9 mouse cellular contexts compared by ENCODE assay signal in the genomic region with DNA sequence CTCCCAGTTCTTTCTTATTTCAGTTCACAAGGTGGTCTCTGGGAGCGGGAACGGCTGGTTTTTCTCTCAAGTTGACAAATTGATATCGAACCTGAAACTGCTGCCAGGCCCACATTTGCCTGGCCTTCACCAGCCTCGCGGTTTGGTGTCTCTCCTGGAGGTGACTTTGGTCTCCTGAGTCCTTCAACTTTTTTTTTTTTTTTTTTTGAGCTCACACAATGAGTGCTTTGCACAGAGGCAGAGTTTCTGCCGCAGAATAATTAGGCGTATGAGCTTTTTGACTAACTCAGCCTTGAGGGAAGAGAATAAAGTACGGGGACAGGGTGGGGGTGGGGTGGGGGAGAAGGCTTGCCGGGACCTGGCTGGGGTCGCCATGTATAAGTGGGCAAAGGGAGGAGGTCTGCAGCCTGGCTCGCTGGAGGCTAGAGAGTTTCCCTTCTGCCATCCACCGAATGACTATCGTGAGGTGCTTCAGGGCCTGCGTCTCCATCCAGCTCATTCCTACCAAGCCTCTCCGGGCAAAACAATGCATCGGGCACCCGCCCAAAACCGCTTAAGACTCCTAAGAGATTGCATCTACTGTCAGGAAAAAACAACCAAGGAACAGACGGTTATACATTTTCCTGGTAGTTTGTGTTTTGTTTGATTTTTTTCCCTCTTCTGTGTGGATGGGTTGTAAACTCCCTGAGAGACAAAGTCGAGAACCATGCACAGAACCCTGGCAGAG.
DNase-seq lines count a peak whose midpoint lies in the region; ATAC-seq lines count a peak whose summit lies in the region.
"Had no signal": no experiment of that assay in that cellular context is flagged by ENCODE, and none has a peak within 500 bp of the region (broad histone marks: within the 10 kb centered on the region; RNA-seq: fewer than 3 reads in every experiment).

No protein-coding gene starts in this region.

- no peak for DNase-seq in forebrain, embryonic 11.5 days (ENCODE audit: low spot score)
- DNase-seq in right cerebral cortex, postnatal 4 days, result peak; percentile 58
- DNase-seq in right cerebral cortex, adult 2 months (ENCODE audit: low spot score in 2 of 2), result no peak
- peak; percentile 69 to 72 for DNase-seq in heart, postnatal 14 days
- DNase-seq in thymus, postnatal 36 days, result no peak
- DNase-seq in Muller cell, postnatal 12 days (ENCODE audit: inconsistent ontology term), result no peak
- DNase-seq: liver, embryonic 13.5 days had no signal

- H3K4me1 ChIP-seq in forebrain, embryonic 12.5 days, result peaks cover 11% of the 10 kb centered on the region
- H3K4me1 ChIP-seq in forebrain, embryonic 11.5 days (replicated peaks; ENCODE audit: control insufficient read depth, insufficient read depth, low read length), result peaks cover 2% of the 10 kb centered on the region; the same call in 1 of the 2 replicates
- no peaks in the 10 kb centered on the region for H3K4me1 ChIP-seq in stomach, embryonic 16.5 days (ENCODE audit: control insufficient read depth, insufficient read depth, low read length)

- H3K9me3 ChIP-seq in forebrain, embryonic 12.5 days, result peaks cover 6% of the 10 kb centered on the region; the same call in 1 of the 2 replicates
- H3K9me3 ChIP-seq in forebrain, embryonic 11.5 days (ENCODE audit: control insufficient read depth, low read length), result peaks cover 4% of the 10 kb centered on the region; the same call in 1 of the 2 replicates
- H3K9me3 ChIP-seq in stomach, embryonic 16.5 days (replicated peaks; ENCODE audit: control insufficient read depth, low read length), result 0 out of 2 replicates have a peak, but pooled peaks cover 4% of the 10 kb centered on the region

- no peak overlapping the region for H3K4me2 ChIP-seq in forebrain, embryonic 12.5 days
- H3K4me2 ChIP-seq in forebrain, embryonic 11.5 days (ENCODE audit: low read depth, low read length, severe bottlenecking), result no peak overlapping the region
- no peak overlapping the region for H3K4me2 ChIP-seq in stomach, embryonic 16.5 days (ENCODE audit: low read depth, low read length)
- H3K4me2 ChIP-seq: liver, embryonic 13.5 days had no signal

- no peak overlapping the region for H3K9ac ChIP-seq in forebrain, embryonic 12.5 days
- H3K9ac ChIP-seq in forebrain, embryonic 11.5 days (ENCODE audit: low read length), result no peak overlapping the region
- H3K9ac ChIP-seq in stomach, embryonic 16.5 days (ENCODE audit: low read length), result no peak overlapping the region
- H3K9ac ChIP-seq: liver, embryonic 13.5 days had no signal

- intact Hi-C loops in heart, postnatal 14 days (cut with DNase I), result no loop called here

- peak overlapping the region; percentile 31; the same call in 1 of the 2 replicates for H3K27ac ChIP-seq in forebrain, embryonic 12.5 days
- no peak overlapping the region for H3K27ac ChIP-seq in forebrain, embryonic 11.5 days (ENCODE audit: low read depth, low read length)
- H3K27ac ChIP-seq in stomach, embryonic 16.5 days (ENCODE audit: low read length), result 0 out of 2 replicates have a peak overlapping the region, but pooled peaks have one; percentile 6
- H3K27ac ChIP-seq: liver, embryonic 13.5 days had no signal

- no peak overlapping the region for H3K4me3 ChIP-seq in forebrain, embryonic 12.5 days (replicated peaks)
- no peak overlapping the region for H3K4me3 ChIP-seq in forebrain, embryonic 11.5 days (ENCODE audit: low read depth, low read length)
- no peak overlapping the region for H3K4me3 ChIP-seq in stomach, embryonic 16.5 days (replicated peaks; ENCODE audit: low read length)
- H3K4me3 ChIP-seq: liver, embryonic 13.5 days had no signal

- ATAC-seq in forebrain, embryonic 12.5 days (ENCODE audit: low FRiP score), result no peak
- ATAC-seq in forebrain, embryonic 11.5 days (replicated peaks; ENCODE audit: low FRiP score), result no peak
- no peak for ATAC-seq in stomach, embryonic 16.5 days (ENCODE audit: insufficient read depth, low FRiP score)

- H3K36me3 ChIP-seq in forebrain, embryonic 12.5 days (replicated peaks), result peaks cover 4% of the 10 kb centered on the region; the same call in 1 of the 2 replicates
- H3K36me3 ChIP-seq in forebrain, embryonic 11.5 days (ENCODE audit: control insufficient read depth, insufficient read depth, low read length), result no peaks in the 10 kb centered on the region
- H3K36me3 ChIP-seq in stomach, embryonic 16.5 days (ENCODE audit: control insufficient read depth, insufficient read depth, low read length), result no peaks in the 10 kb centered on the region

- 60% methylated on average over 20 of the region's 20 CpGs for WGBS in forebrain, embryonic 12.5 days
- WGBS in forebrain, embryonic 11.5 days, result 67% methylated on average over 20 of the region's 20 CpGs
- WGBS in stomach, embryonic 16.5 days, result 53% methylated on average over 20 of the region's 20 CpGs

- no peaks in the 10 kb centered on the region for H3K27me3 ChIP-seq in forebrain, embryonic 12.5 days
- no peaks in the 10 kb centered on the region for H3K27me3 ChIP-seq in forebrain, embryonic 11.5 days (ENCODE audit: control insufficient read depth, insufficient read depth, low read length)
- no peaks in the 10 kb centered on the region for H3K27me3 ChIP-seq in stomach, embryonic 16.5 days (ENCODE audit: control insufficient read depth, insufficient read depth, low read length)
- H3K27me3 ChIP-seq: liver, embryonic 13.5 days had no signal

Comparison
In these comparisons a context has a peak if more than half of its experiments do, and no peak if none do; other contexts are left out.
1. DNase-seq: peak in right cerebral cortex, postnatal 4 days (single experiment) and heart, postnatal 14 days (2 of 2); none in forebrain, embryonic 11.5 days (single experiment), right cerebral cortex, adult 2 months (0 of 2), thymus, postnatal 36 days (0 of 2) and Muller cell, postnatal 12 days (single experiment).